Mouse (Mus musculus): Measurements from ENCODE around the gene Iqca. TPM values are rescaled to one million over a fixed set of nuclear protein-coding genes. Genes with fewer than 3 reads are reported as not detected.

Iqca gene
- polyA plus RNA-seq, 1 experiment from 2014 or later, result not detected

DNA sequence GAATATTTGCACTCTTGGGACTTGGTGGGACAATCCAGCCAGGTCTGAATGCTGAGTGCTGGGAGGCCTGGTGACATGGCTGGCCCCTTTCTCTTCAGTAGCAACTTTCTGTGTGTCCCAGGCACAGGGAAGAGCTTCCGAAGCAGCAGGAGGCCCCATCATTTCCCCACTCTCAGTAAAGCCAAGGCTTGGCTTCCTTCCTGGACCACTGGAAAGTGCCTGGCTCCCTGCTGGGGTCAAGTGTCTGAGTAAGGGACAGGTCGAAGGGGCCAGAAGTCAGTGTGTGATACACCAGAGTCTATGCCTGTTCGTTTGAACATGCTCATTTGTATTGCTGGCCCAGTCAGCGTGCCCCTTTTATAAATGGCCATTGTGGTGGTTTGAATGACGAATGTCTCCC, 152.2 kb downstream of the Iqca start:
- no peak overlapping the region for H3K9ac ChIP-seq (replicated peaks)
- no peak overlapping the region for H3K4me3 ChIP-seq
- no peaks in the 10 kb centered on the region for H3K36me3 ChIP-seq
- ATAC-seq (ENCODE audit: low FRiP score, low read depth), result no peak
- H3K27me3 ChIP-seq, result peaks cover 18% of the 10 kb centered on the region
- 51% methylated on average over 5 of the region's 5 CpGs for WGBS
- H3K27ac ChIP-seq (replicated peaks), result no peak overlapping the region
- no peak overlapping the region for H3K4me2 ChIP-seq (replicated peaks)
- no peaks in the 10 kb centered on the region for H3K4me1 ChIP-seq
- no peaks in the 10 kb centered on the region for H3K9me3 ChIP-seq

DNA sequence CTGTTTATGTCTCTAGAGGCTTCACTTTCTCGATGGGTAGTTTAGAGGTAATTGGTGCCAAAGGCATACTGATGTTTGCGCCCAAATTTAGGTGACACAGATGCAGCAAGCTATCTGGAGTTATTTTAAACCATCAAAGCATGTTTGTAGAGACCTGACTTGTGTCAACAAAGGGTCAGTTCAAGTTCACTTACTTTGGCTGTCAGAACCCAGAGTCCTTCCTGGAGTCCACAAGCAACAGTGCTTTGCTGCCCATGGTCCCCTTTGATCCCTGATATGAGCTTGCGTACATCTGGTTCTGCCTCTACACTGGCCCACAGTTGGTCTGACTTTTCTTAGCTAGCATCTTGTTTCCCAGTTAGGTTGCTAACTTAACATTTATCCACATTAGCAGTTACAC, 153.3 kb downstream of the Iqca start:
- H3K4me3 ChIP-seq, result no peak overlapping the region
- H3K36me3 ChIP-seq, result no peaks in the 10 kb centered on the region
- no peak overlapping the region for H3K27ac ChIP-seq (replicated peaks)
- WGBS, result 87% methylated on average over 3 of the region's 3 CpGs
- H3K4me1 ChIP-seq, result no peaks in the 10 kb centered on the region
- H3K4me2 ChIP-seq (replicated peaks), result no peak overlapping the region
- peaks cover 29% of the 10 kb centered on the region for H3K27me3 ChIP-seq
- no peak for ATAC-seq (ENCODE audit: low FRiP score, low read depth)
- H3K9ac ChIP-seq (replicated peaks), result no peak overlapping the region
- H3K9me3 ChIP-seq, result no peaks in the 10 kb centered on the region

DNA sequence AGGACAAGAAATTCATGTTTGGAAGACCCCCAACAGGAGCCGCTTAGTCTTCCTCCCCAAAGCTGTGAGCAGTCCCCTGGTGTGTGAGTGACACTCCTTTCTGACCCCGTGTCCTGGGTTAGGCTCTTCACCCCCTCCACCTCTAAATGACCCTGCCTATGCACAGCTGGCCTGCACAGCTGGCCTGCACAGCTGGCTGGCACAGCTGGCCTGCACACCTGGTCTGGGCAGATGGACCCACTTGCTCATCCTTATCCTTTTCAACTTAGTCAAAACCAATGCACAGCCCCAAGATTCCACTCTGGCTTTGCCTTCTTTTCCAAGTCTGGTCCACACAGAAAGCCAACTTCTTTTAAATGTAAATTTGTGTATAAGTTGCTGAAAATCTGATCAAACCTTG, 154.5 kb downstream of the Iqca start:
- Histone ChIP-seq H3K9ac (replicated peaks) (no peak overlapping the region), H3K4me1 (no peaks in the 10 kb centered on the region), H3K9me3 (no peaks in the 10 kb centered on the region), H3K36me3 (no peaks in the 10 kb centered on the region), H3K4me3 (no peak overlapping the region), H3K27ac (replicated peaks) (no peak overlapping the region), H3K4me2 (replicated peaks) (no peak overlapping the region), H3K27me3 (peaks cover 41% of the 10 kb centered on the region)
- ATAC-seq (ENCODE audit: low FRiP score, low read depth), result no peak
- WGBS, result 71% methylated on average over 2 of the region's 2 CpGs

DNA sequence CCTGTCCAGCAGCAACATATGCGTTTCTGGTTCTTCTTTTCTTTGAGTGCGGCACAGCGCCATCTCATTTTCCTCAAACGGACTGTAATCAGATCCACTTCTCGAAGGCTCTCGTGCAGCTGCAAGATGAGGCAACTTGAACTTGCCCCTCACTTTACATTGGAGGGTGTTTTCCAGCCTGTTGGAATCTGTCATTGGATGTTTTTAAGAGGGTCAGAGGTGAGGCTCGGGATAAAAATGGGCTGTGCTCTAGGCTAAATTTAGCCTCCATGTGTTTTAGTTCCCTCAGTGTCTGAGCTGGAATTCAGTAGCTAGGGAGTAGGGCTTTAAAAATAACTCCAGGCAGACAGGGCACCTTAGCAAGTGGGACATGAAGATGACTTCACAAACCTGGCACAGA, 155.1 kb downstream of the Iqca start:
- H3K9ac ChIP-seq (replicated peaks), result no peak overlapping the region
- no peaks in the 10 kb centered on the region for H3K36me3 ChIP-seq
- H3K4me2 ChIP-seq (replicated peaks), result no peak overlapping the region
- no peaks in the 10 kb centered on the region for H3K9me3 ChIP-seq
- H3K4me3 ChIP-seq, result no peak overlapping the region
- no peak for ATAC-seq (ENCODE audit: low FRiP score, low read depth)
- peaks cover 47% of the 10 kb centered on the region for H3K27me3 ChIP-seq
- no peak overlapping the region for H3K27ac ChIP-seq (replicated peaks)
- H3K4me1 ChIP-seq, result no peaks in the 10 kb centered on the region
- 69% methylated on average over 7 of the region's 7 CpGs for WGBS

DNA sequence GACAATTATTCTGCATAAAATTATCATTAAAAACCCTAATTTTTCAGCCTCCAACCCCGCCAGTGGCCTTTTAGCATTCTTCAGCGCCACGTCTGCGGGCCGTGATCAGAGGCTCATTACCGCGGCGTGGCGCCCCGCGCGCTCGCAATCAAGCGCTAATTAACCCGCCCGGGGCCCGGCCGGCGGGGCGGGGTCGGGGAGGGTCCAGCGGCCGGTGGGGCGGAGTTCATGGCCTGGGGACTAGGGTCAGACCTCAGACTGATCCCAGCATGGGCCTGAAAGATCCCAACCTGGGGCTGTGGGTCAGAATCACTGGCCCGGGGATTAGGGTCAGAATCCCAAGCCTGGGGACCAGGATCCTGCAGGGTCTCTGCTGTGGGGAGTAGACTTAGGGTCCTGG, 160.9 kb downstream of the Iqca start:
- H3K9ac ChIP-seq (replicated peaks), result peak overlapping the region; percentile 37; the same call in 1 of the 2 replicates
- H3K27ac ChIP-seq (replicated peaks), result no peak overlapping the region
- no peaks in the 10 kb centered on the region for H3K36me3 ChIP-seq
- H3K9me3 ChIP-seq, result no peaks in the 10 kb centered on the region
- H3K27me3 ChIP-seq, result peaks cover 63% of the 10 kb centered on the region
- H3K4me2 ChIP-seq (replicated peaks), result peak overlapping the region; percentile 53
- ATAC-seq (ENCODE audit: low FRiP score, low read depth), result no peak; the same call in 1 of the 2 replicates
- WGBS, result 2% methylated on average over 25 of the region's 25 CpGs
- peak overlapping the region; percentile 32 for H3K4me3 ChIP-seq
- peaks cover 13% of the 10 kb centered on the region for H3K4me1 ChIP-seq

Other genes with a start within 250 kb of the Iqca start
- gene Gbx2, start 222.2 kb downstream of the Iqca start, polyA plus RNA-seq (2016; fragmentation: Nextera tagmentation; extraction: Ambion mirVana), result 29.7 and 39.2 TPM in 2 replicates
- gene Asb18, start 138.7 kb downstream of the Iqca start, polyA plus RNA-seq (2016; fragmentation: Nextera tagmentation; extraction: Ambion mirVana), result 0.18 and 0.25 TPM in 2 replicates
- gene Ackr3, start 50.6 kb upstream of the Iqca start, polyA plus RNA-seq (2016; fragmentation: Nextera tagmentation; extraction: Ambion mirVana), result 26.6 and 27.4 TPM in 2 replicates

All from midbrain, embryonic 12.5 days (tissue).